Mouse (Mus musculus) intestine, postnatal 0 days (tissue): Measurements from ENCODE around the gene Cfap46. TPM values are rescaled to one million over a fixed set of nuclear protein-coding genes. Genes with fewer than 3 reads are reported as not detected.

Source experiments
- ATAC-seq: fragments of 200-750 bp; cut with Nextera tagmentation; 2 replicates; pipeline ENCODE4 v1.8.0; 2017; ENCODE audit warnings: mild to moderate bottlenecking, moderate TSS enrichment, moderate library complexity
- H3K27ac ChIP-seq: fragments of 300-500 bp; sonication (generic); 2 replicates; pipeline ENCODE4 v1.5.1; 2014; ENCODE audit warnings: mild to moderate bottlenecking, low read depth, low read length, moderate library complexity
- H3K27me3 ChIP-seq: fragments of 300-500 bp; sonication (generic); replicated peaks from 2 replicates; pipeline ENCODE4 v1.6.1; 2014; ENCODE audit warnings: low read length, mixed read lengths; ENCODE audit not compliant: control insufficient read depth, insufficient read depth
- H3K36me3 ChIP-seq: fragments of 300-500 bp; sonication (generic); 2 replicates; pipeline ENCODE4 v1.6.1; 2014; ENCODE audit warnings: mild to moderate bottlenecking, moderate library complexity; ENCODE audit not compliant: control insufficient read depth, insufficient read depth
- H3K4me1 ChIP-seq: fragments of 300-500 bp; sonication (generic); replicated peaks from 2 replicates; pipeline ENCODE4 v1.6.1; 2014; ENCODE audit warnings: antibody characterized with exemption, low read length, mixed read lengths; ENCODE audit not compliant: control insufficient read depth, insufficient read depth
- H3K4me2 ChIP-seq: fragments of 300-500 bp; sonication (generic); replicated peaks from 2 replicates; pipeline ENCODE4 v1.6.1; 2014; ENCODE audit warnings: low read depth, mild to moderate bottlenecking, moderate library complexity
- H3K4me3 ChIP-seq: fragments of 300-500 bp; sonication (generic); 2 replicates; pipeline ENCODE4 v1.5.1; 2014; ENCODE audit warnings: low read depth, low read length
- H3K9ac ChIP-seq: fragments of 300-500 bp; sonication (generic); 2 replicates; pipeline ENCODE4 v1.6.1; 2014; ENCODE audit warnings: mild to moderate bottlenecking, low read depth, low read length
- H3K9me3 ChIP-seq: fragments of 300-500 bp; sonication (generic); 2 replicates; pipeline ENCODE4 v1.6.1; 2016; ENCODE audit warnings: mixed run types; ENCODE audit not compliant: control insufficient read depth
- CTCF ChIP-seq: sonication (generic); IDR thresholded peaks from 2 replicates; pipeline ENCODE4 v1.5.1; 2016; ENCODE audit warnings: low read depth, mild to moderate bottlenecking, control low read depth, antibody characterized with exemption, moderate library complexity
- WGBS: fragments of 180-500 bp; shearing (Covaris S2); extraction: QIAGEN DNeasy Blood & Tissue Kit; methylation state at CpG from one replicate; pipeline ENCODE4 v1.1.7; 2014; 5-methylcytosine and 5-hydroxymethylcytosine counted together
- polyA plus RNA-seq: library from polyadenylated mRNA; unstranded; fragments of >200 nt; fragmentation: Nextera tagmentation; extraction: Ambion mirVana; gene quantifications from 2 replicates; pipeline ENCODE4 v1.2.1, GENCODE M21; 2015

Gene Cfap46
- polyA plus RNA-seq, 1 experiment from 2014 or later = not detected

DNA sequence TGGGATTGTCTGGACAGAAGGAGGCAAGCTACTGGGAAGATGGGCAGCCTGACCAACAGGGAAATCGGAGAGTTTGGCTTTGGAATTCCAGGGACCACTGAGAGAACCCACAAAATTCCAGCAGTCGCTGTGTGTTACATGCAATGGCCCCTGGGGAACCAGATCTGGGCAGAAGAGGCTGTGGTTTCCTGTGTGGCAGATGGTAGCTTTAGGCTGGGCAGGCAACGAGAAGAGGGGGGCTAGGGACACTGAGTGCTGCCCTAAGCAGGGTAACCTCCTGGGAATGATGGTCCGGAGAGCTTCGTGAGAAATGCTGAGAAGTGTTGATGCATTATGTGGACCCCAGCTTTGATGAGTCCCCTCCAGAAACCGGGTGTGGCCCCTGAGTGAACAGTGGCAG, 87.8 kb downstream of the Cfap46 start:
- 59% methylated on average over 6 of the region's 6 CpGs for WGBS

DNA sequence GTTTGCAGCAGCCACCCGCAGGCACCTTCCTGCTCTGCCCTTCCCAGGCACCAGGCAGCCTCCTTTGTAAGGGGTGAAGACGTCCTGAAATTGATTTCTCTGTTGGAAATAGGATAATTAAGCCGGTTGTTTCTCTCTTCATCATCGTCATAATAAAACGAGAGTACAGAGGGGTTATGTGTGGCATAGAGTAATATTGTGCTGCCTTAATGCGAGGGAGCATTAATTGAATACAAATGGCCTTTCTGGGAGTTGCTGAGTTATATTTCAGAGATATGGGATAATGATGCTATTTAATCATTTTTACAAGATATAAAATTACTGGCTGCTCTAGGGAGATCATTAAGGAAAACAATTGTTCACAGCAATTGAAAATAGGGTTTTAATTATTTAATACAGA, 88.3 kb downstream of the Cfap46 start:
- Histone ChIP-seq H3K9me3 (no peaks in the 10 kb centered on the region), H3K4me3 (no peak overlapping the region), H3K9ac (no peak overlapping the region), H3K27me3 (0 out of 2 replicates have a peak, but pooled peaks cover 4% of the 10 kb centered on the region), H3K36me3 (no peaks in the 10 kb centered on the region), H3K4me2 (no peak overlapping the region), H3K27ac (no peak overlapping the region), H3K4me1 (no peaks in the 10 kb centered on the region)
- ATAC-seq = no peak
- WGBS = 72% methylated on average over 6 of the region's 6 CpGs
- no peak for TF ChIP-seq CTCF

More for the DNA sequence above, 87.8 kb downstream of the Cfap46 start:
- H3K4me1 ChIP-seq = no peaks in the 10 kb centered on the region
- no peak for TF ChIP-seq CTCF
- ATAC-seq = no peak
- H3K9me3 ChIP-seq = no peaks in the 10 kb centered on the region
- H3K27me3 ChIP-seq = 0 out of 2 replicates have a peak, but pooled peaks cover 4% of the 10 kb centered on the region
- H3K9ac ChIP-seq = no peak overlapping the region
- H3K36me3 ChIP-seq = no peaks in the 10 kb centered on the region
- H3K27ac ChIP-seq = no peak overlapping the region
- H3K4me2 ChIP-seq = no peak overlapping the region
- H3K4me3 ChIP-seq = no peak overlapping the region

DNA sequence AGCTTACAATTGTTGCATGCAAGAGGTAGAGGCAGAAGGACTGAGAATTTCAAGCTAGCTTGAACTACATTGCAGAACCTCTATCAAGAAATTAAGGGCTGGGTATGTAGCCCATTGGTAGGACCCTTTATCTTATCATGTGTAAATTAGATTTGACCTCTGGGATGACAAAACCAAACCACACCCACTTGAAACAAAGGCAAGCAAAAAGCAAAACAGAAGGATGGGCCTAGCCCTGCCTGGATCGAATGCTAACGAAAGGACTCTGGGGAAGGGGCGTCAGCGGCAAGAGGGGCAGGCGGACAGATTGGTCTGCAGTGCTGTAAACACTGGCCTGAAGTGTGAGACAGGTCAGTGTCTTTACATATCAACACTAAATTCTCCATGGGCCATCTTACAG, 92.3 kb downstream of the Cfap46 start:
- Histone ChIP-seq H3K4me2 (no peak overlapping the region), H3K27me3 (peaks cover 24% of the 10 kb centered on the region), H3K9ac (no peak overlapping the region), H3K27ac (no peak overlapping the region), H3K9me3 (no peaks in the 10 kb centered on the region), H3K36me3 (no peaks in the 10 kb centered on the region), H3K4me3 (no peak overlapping the region), H3K4me1 (no peaks in the 10 kb centered on the region)
- WGBS = 83% methylated on average over 5 of the region's 5 CpGs
- no peak for TF ChIP-seq CTCF
- ATAC-seq = no peak

DNA sequence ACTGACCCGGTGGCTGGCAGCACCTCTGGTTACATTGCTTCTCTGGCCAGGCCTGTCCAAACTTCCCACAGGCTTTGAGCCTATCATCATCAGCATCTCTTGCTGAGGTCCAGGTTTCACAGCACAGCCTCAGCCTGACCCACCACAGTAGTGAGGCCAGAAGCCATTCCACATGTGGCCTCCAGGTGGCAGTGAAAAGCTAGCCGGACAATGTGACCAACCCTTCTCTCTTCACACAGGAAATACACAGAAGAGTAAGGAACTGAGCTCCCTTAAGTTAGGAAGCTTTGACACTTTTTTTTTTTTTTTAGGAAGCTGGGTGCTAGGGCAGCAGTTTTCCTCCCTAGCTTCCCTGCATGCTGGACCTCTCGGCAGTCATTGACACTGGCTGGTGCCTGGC, 93.3 kb downstream of the Cfap46 start:
- Histone ChIP-seq H3K9me3 (no peaks in the 10 kb centered on the region), H3K4me3 (no peak overlapping the region), H3K9ac (no peak overlapping the region), H3K27me3 (peaks cover 32% of the 10 kb centered on the region), H3K36me3 (no peaks in the 10 kb centered on the region), H3K4me2 (no peak overlapping the region), H3K27ac (no peak overlapping the region), H3K4me1 (no peaks in the 10 kb centered on the region)
- peak; percentile 81 for TF ChIP-seq CTCF
- 33% methylated on average over 3 of the region's 3 CpGs for WGBS
- ATAC-seq = 0 out of 2 replicates have a peak, but pooled peaks have one; percentile 22

DNA sequence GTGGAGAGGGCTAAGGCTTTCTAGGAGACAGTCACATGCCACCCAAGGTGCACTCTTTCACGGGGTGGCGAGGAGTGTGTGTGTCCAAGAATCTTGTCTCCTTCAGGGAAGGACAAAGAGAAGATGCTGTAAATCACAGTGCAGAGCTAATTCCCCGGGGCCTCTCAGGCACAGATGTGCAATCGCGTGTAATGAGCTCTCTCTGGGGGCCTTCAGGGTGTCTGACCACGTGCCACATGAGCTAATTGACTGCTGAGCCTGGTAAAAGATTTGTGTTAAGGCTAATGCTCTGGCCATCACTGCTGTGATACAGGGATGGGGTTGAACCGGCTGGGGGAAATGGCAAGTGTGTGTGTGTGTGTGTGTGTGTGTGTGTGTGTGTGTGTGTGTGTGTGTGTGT, 95.7 kb downstream of the Cfap46 start:
- no peak for ATAC-seq
- TF ChIP-seq CTCF = no peak
- 27% methylated on average over 7 of the region's 7 CpGs for WGBS
- Histone ChIP-seq H3K27me3 (peaks cover 55% of the 10 kb centered on the region), H3K36me3 (no peaks in the 10 kb centered on the region), H3K4me1 (no peaks in the 10 kb centered on the region), H3K27ac (no peak overlapping the region), H3K9ac (no peak overlapping the region), H3K9me3 (no peaks in the 10 kb centered on the region), H3K4me3 (no peak overlapping the region), H3K4me2 (no peak overlapping the region)

DNA sequence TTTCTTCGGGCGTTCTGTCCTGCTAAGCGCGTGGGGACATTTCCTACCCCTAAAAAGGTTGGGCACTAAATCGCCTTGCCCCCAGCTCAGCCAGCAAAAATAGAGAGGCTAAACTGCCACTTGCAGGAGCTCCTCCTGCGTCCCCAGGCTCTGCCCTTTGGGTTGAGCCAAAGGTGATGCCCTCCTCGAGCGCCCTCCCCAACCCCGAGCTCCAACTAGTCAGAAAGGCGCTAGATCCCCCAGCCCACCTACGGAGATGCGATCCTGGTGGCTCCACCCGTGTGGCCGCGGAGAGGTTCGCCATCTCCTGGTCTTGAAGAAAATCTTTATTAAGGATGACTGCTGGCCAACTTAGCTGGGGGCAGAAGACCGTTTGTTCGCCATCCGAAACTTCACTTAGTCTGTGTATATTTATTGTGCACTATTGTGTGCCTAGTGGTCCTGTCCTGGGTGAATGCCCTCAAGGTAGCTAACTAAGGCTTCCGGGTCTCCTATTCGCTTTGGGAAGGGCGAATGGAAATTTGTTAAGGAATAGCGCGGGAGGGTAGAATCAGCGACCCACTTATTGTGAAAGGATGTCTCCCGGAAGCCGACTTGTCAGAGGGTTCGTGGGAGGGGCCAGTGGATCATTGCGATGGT, 98.3 kb downstream of the Cfap46 start:
- no peak for ATAC-seq
- Histone ChIP-seq H3K4me3 (no peak overlapping the region), H3K27ac (no peak overlapping the region), H3K27me3 (peaks cover 82% of the 10 kb centered on the region), H3K36me3 (no peaks in the 10 kb centered on the region; the same call in 1 of the 2 replicates), H3K9me3 (no peaks in the 10 kb centered on the region), H3K9ac (no peak overlapping the region), H3K4me1 (no peaks in the 10 kb centered on the region), H3K4me2 (no peak overlapping the region)
- 6% methylated on average over 29 of the region's 29 CpGs for WGBS
- peak; percentile 13; the same call in 1 of the 2 replicates for TF ChIP-seq CTCF
